Mouse (Mus musculus) hindbrain, postnatal 0 days (tissue): Measurements from ENCODE around the gene Irf4. TPM values are rescaled to one million over a fixed set of nuclear protein-coding genes. Genes with fewer than 3 reads are reported as not detected.

Source experiments
- ATAC-seq: fragments of 200-750 bp; cut with Nextera tagmentation; 2 replicates; pipeline ENCODE4 v1.8.0; 2017; ENCODE audit warnings: mild to moderate bottlenecking, moderate TSS enrichment, moderate library complexity
- DNase-seq: peaks from one replicate; pipeline ENCODE4 v3.0.0-alpha.2; 2015; ENCODE audit warnings: low spot score
- H3K27ac ChIP-seq: fragments of 300-500 bp; sonication (generic); 2 replicates; pipeline ENCODE4 v1.5.1; 2014; ENCODE audit warnings: mild to moderate bottlenecking
- H3K27me3 ChIP-seq: fragments of 300-500 bp; sonication (generic); 2 replicates; pipeline ENCODE4 v1.6.1; 2014; ENCODE audit warnings: low read length, mixed read lengths; ENCODE audit not compliant: insufficient read depth
- H3K36me3 ChIP-seq: fragments of 300-500 bp; sonication (generic); 2 replicates; pipeline ENCODE4 v1.6.1; 2014; ENCODE audit warnings: low read length, mixed read lengths; ENCODE audit not compliant: insufficient read depth
- H3K4me1 ChIP-seq: fragments of 300-500 bp; sonication (generic); 2 replicates; pipeline ENCODE4 v1.6.1; 2014; ENCODE audit warnings: antibody characterized with exemption, low read length, mixed read lengths; ENCODE audit not compliant: insufficient read depth
- H3K4me2 ChIP-seq: fragments of 300-500 bp; sonication (generic); 2 replicates; pipeline ENCODE4 v1.6.1; 2014; ENCODE audit warnings: low read depth, mild to moderate bottlenecking, low read length, moderate library complexity, mixed read lengths
- H3K4me3 ChIP-seq: fragments of 300-500 bp; sonication (generic); 2 replicates; pipeline ENCODE4 v1.5.1; 2014; ENCODE audit warnings: low read length
- H3K9ac ChIP-seq: fragments of 300-500 bp; sonication (generic); replicated peaks from 2 replicates; pipeline ENCODE4 v1.6.1; 2014; ENCODE audit warnings: mild to moderate bottlenecking, low read length, moderate library complexity, mixed read lengths
- H3K9me3 ChIP-seq: fragments of 300-500 bp; sonication (generic); 2 replicates; pipeline ENCODE4 v1.6.1; 2016; ENCODE audit warnings: low read length, mixed read lengths
- CTCF ChIP-seq: IDR thresholded peaks from 2 replicates; pipeline ENCODE4 v1.5.1; 2016; ENCODE audit warnings: antibody characterized with exemption, control low read depth, low read depth
- WGBS: fragments of 180-500 bp; shearing (Covaris S2); extraction: QIAGEN DNeasy Blood & Tissue Kit; methylation state at CpG from one replicate; pipeline ENCODE4 v1.1.7; 2014; 5-methylcytosine and 5-hydroxymethylcytosine counted together
- polyA plus RNA-seq: library from polyadenylated mRNA; unstranded; fragments of >200 nt; fragmentation: Nextera tagmentation; extraction: Ambion mirVana; gene quantifications from 2 replicates; pipeline ENCODE4 v1.2.1, GENCODE M21; 2015
- total RNA-seq: library from RNA; depleted of rRNA; stranded (reverse); fragments of >200 nt; gene quantifications from 2 replicates; pipeline ENCODE4 v1.2.3, GENCODE M21; 2014

Gene Irf4
- total and polyA plus RNA-seq, 2 experiments from 2014 or later, result 0.06 TPM; not detected in 1

- Histone ChIP-seq H3K27me3 (peaks cover 3% of the 10 kb centered on the region; the same call in 1 of the 2 replicates), H3K9me3 (no peaks in the 10 kb centered on the region), H3K27ac (no peak overlapping the region), H3K9ac (no peak overlapping the region), H3K4me2 (no peak overlapping the region), H3K36me3 (no peaks in the 10 kb centered on the region), H3K4me1 (no peaks in the 10 kb centered on the region), H3K4me3 (no peak overlapping the region)
- no peak for TF ChIP-seq CTCF
- DNase-seq (no peak), ATAC-seq (no peak)
- WGBS, result 86% methylated on average over 14 of the region's 14 CpGs
Measured at GRCm38 (mm10) chr13:30757264-30757900, 8.4 kb downstream of the Irf4 start.

GRCm38 (mm10) chr13:30758789-30759381 lies 9.9 kb downstream of the Irf4 start:
- DNase-seq (no peak), ATAC-seq (peak; percentile 39; the same call in 1 of the 2 replicates)

GRCm38 (mm10) chr13:30760374-30761090 lies 11.5 kb downstream of the Irf4 start:
- H3K9ac ChIP-seq, result no peak overlapping the region
- 73% methylated on average over 3 of the region's 3 CpGs for WGBS
- DNase-seq, result no peak
- no peak overlapping the region for H3K4me2 ChIP-seq
- H3K27me3 ChIP-seq, result no peaks in the 10 kb centered on the region
- no peak overlapping the region for H3K27ac ChIP-seq
- H3K4me1 ChIP-seq, result no peaks in the 10 kb centered on the region
- no peak for TF ChIP-seq CTCF
- H3K9me3 ChIP-seq, result no peaks in the 10 kb centered on the region
- no peaks in the 10 kb centered on the region for H3K36me3 ChIP-seq
- no peak for ATAC-seq
- no peak overlapping the region for H3K4me3 ChIP-seq

More at GRCm38 (mm10) chr13:30758789-30759381, 9.9 kb downstream of the Irf4 start:
- H3K4me2 ChIP-seq, result no peak overlapping the region
- H3K27me3 ChIP-seq, result no peaks in the 10 kb centered on the region
- no peak for TF ChIP-seq CTCF
- H3K27ac ChIP-seq, result no peak overlapping the region
- H3K36me3 ChIP-seq, result no peaks in the 10 kb centered on the region
- H3K9ac ChIP-seq, result no peak overlapping the region
- no peak overlapping the region for H3K4me3 ChIP-seq
- no peaks in the 10 kb centered on the region for H3K9me3 ChIP-seq
- 70% methylated on average over 11 of the region's 11 CpGs for WGBS
- H3K4me1 ChIP-seq, result no peaks in the 10 kb centered on the region

- H3K27ac ChIP-seq, result no peak overlapping the region
- H3K9me3 ChIP-seq, result no peaks in the 10 kb centered on the region
- H3K4me1 ChIP-seq, result no peaks in the 10 kb centered on the region
- no peak for DNase-seq
- no peak for ATAC-seq
- H3K27me3 ChIP-seq, result no peaks in the 10 kb centered on the region
- no peak overlapping the region for H3K4me2 ChIP-seq
- H3K4me3 ChIP-seq, result no peak overlapping the region
- no peaks in the 10 kb centered on the region for H3K36me3 ChIP-seq
- H3K9ac ChIP-seq, result no peak overlapping the region
- TF ChIP-seq CTCF, result no peak
- WGBS, result 89% methylated on average over 8 of the region's 8 CpGs
Measured at GRCm38 (mm10) chr13:30761151-30761631, 12.2 kb downstream of the Irf4 start.

GRCm38 (mm10) chr13:30762224-30762623 lies 13.2 kb downstream of the Irf4 start:
- no peak for ATAC-seq

DNA sequence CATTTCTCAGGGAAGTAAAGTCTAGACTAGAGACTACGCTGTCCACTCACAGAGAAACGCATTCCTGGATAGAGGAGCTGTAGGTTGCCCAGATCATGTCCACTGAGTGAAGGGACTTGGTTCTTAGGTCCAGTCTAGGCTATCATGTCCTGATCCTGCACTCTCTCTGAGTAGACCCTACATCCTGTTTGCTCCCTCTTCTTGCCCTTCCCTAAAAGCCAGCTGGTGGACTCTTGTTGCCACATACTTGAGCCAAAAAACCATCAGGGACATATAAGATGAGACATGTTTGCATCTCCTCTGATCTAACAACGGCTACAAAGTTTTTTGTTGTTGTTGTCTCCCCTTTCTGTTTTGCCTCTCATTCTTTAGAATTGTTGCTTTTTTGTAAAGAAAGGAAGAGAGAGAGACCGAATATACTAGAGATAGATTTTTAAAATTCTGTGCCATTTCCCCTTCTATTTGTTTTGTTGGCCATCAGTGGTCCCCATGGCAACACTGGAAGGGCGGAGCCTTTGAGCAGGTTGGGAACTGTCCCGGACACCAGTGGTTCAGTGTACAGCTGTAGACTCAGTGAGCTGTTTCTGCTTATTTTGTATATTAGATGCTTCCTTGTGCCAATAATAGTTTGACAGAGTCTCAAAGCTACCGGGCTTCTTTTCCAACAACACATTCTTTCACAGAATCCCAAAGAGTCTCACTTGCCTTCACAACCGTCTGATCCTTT lies 15.2 kb downstream of the Irf4 start:
- Histone ChIP-seq H3K27me3 (no peaks in the 10 kb centered on the region), H3K4me3 (no peak overlapping the region), H3K27ac (no peak overlapping the region), H3K9ac (no peak overlapping the region), H3K4me1 (no peaks in the 10 kb centered on the region), H3K9me3 (no peaks in the 10 kb centered on the region), H3K36me3 (no peaks in the 10 kb centered on the region), H3K4me2 (no peak overlapping the region)
- ATAC-seq (no peak), DNase-seq (no peak)
- 78% methylated on average over 8 of the region's 8 CpGs for WGBS
- no peak for TF ChIP-seq CTCF

More at GRCm38 (mm10) chr13:30762224-30762623, 13.2 kb downstream of the Irf4 start:
- no peak overlapping the region for H3K4me2 ChIP-seq
- no peaks in the 10 kb centered on the region for H3K36me3 ChIP-seq
- no peak overlapping the region for H3K27ac ChIP-seq
- H3K9me3 ChIP-seq, result no peaks in the 10 kb centered on the region
- no peak overlapping the region for H3K9ac ChIP-seq
- H3K4me3 ChIP-seq, result no peak overlapping the region
- no peak for DNase-seq
- no peak for TF ChIP-seq CTCF
- WGBS, result 87% methylated on average over 4 of the region's 4 CpGs
- H3K27me3 ChIP-seq, result no peaks in the 10 kb centered on the region
- no peaks in the 10 kb centered on the region for H3K4me1 ChIP-seq
